Mouse (Mus musculus) embryonic facial prominence, embryonic 15.5 days (tissue): ENCODE results near the gene Hmga1b. TPM values are rescaled to one million over a fixed set of nuclear protein-coding genes. Genes with fewer than 3 reads are reported as not detected.
A peak's percentile ranks its signal among the peaks of the same experiment; 100 is the strongest.
"Not testable (repeated sequence)": the region's sequence is repeated elsewhere in the genome, so short reads cannot be mapped to it uniquely, and the experiment has no call there.

ENCODE experiments used
- ATAC-seq: fragments of 200-750 bp; cut with Nextera tagmentation; 2 replicates; pipeline ENCODE4 v1.8.0; 2017; ENCODE audit warnings: low read depth, moderate TSS enrichment; ENCODE audit not compliant: insufficient number of reproducible peaks, low FRiP score, low TSS enrichment
- H3K27ac ChIP-seq: fragments of 300-500 bp; sonication (generic); replicated peaks from 2 replicates; pipeline ENCODE4 v1.5.1; 2015; ENCODE audit warnings: mild to moderate bottlenecking, inconsistent platforms
- H3K27me3 ChIP-seq: fragments of 300-500 bp; sonication (generic); 2 replicates; pipeline ENCODE4 v1.6.1; 2015; ENCODE audit warnings: inconsistent platforms
- H3K36me3 ChIP-seq: fragments of 300-500 bp; sonication (generic); 2 replicates; pipeline ENCODE4 v1.6.1; 2015; ENCODE audit warnings: mild to moderate bottlenecking, inconsistent platforms
- H3K4me1 ChIP-seq: fragments of 300-500 bp; sonication (generic); 2 replicates; pipeline ENCODE4 v1.6.1; 2015; ENCODE audit warnings: inconsistent platforms
- H3K4me2 ChIP-seq: fragments of 300-500 bp; sonication (generic); replicated peaks from 2 replicates; pipeline ENCODE4 v1.6.1; 2015; ENCODE audit warnings: mild to moderate bottlenecking, inconsistent platforms
- H3K4me3 ChIP-seq: fragments of 300-500 bp; sonication (generic); replicated peaks from 2 replicates; pipeline ENCODE4 v1.5.1; 2015; ENCODE audit warnings: mild to moderate bottlenecking, inconsistent platforms
- H3K9ac ChIP-seq: fragments of 300-500 bp; sonication (generic); 2 replicates; pipeline ENCODE4 v1.6.1; 2015; ENCODE audit warnings: inconsistent platforms
- H3K9me3 ChIP-seq: fragments of 300-500 bp; sonication (generic); replicated peaks from 2 replicates; pipeline ENCODE4 v1.6.1; 2016; ENCODE audit warnings: inconsistent platforms
- WGBS: fragments of 180-500 bp; shearing (Covaris S2); methylation state at CpG from one replicate; pipeline ENCODE4 v1.1.7; 2015; 5-methylcytosine and 5-hydroxymethylcytosine counted together
- polyA plus RNA-seq: library from polyadenylated mRNA; unstranded; fragments of >200 nt; fragmentation: Nextera tagmentation; extraction: Ambion mirVana; gene quantifications from 2 replicates; pipeline ENCODE4 v1.2.1, GENCODE M21; 2015

Gene Hmga1b
- polyA plus RNA-seq, 1 experiment from 2014 or later, result 3.8 TPM

DNA sequence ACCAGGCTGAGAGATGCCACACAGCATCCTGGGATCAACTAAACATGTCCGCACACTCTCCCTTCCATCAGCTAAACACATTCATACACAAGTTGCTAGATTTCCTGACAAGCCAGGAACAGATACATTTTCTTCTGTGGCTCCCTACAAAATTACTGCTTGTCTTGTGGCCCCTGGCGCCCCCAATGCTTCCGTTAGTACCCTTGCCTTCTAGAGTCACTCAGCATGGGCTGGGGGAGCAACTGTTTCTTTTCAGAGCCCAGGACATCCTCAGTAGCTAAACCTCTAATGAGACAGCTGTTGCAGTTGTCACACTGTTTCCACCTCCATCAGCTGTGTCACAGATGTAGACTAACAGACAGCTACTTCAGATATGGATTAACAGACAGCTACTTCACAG lies 10.2 kb downstream of the Hmga1b start:
- 80% methylated on average over 3 of the region's 3 CpGs for WGBS
- peaks cover 9% of the 10 kb centered on the region for H3K4me1 ChIP-seq

DNA sequence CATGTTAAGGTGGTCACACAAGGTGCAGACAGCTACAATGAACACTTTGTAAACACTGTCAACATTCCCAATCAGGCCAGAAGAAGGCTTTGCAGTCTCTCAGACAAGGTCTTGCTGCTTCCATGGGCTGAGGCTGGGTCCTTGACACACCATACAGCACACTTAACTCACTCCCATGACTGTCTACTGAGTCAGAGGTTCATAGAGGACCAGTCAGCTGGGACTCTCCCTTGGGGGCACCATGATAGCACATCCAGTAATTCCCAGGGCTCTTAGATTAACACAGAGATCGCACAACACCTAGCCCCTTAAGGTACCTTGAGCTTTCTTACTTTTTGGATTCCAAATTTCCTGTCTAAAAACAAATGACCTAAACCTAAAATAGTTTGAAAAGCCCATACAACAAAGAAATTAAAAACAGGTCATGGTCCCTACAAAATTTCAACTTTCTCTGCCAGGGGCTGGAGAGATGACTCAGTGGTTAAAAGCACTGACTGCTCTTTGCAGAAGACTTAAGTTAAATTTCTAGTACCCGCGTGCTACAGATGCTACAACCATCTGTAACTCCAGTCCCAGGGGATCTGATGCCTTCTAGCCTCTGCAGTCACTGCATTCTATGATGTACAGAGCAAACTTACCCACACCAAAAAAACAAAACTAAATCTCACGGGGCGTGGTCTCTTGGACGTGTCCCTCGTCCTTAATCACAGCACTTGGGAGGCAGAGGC lies 11.0 kb downstream of the Hmga1b start:
- Histone ChIP-seq H3K9me3 (no peaks in the 10 kb centered on the region), H3K4me3 (no peak overlapping the region), H3K27ac (no peak overlapping the region), H3K36me3 (no peaks in the 10 kb centered on the region), H3K27me3 (no peaks in the 10 kb centered on the region), H3K4me1 (peaks cover 9% of the 10 kb centered on the region), H3K9ac (no peak overlapping the region), H3K4me2 (no peak overlapping the region)
- 71% methylated on average over 7 of the region's 7 CpGs for WGBS
- no peak for ATAC-seq

More for the DNA sequence above, 10.2 kb downstream of the Hmga1b start:
- ATAC-seq, result no peak
- Histone ChIP-seq H3K36me3 (no peaks in the 10 kb centered on the region), H3K27ac (no peak overlapping the region), H3K4me2 (no peak overlapping the region), H3K9me3 (no peaks in the 10 kb centered on the region), H3K27me3 (no peaks in the 10 kb centered on the region), H3K9ac (no peak overlapping the region), H3K4me3 (no peak overlapping the region)

DNA sequence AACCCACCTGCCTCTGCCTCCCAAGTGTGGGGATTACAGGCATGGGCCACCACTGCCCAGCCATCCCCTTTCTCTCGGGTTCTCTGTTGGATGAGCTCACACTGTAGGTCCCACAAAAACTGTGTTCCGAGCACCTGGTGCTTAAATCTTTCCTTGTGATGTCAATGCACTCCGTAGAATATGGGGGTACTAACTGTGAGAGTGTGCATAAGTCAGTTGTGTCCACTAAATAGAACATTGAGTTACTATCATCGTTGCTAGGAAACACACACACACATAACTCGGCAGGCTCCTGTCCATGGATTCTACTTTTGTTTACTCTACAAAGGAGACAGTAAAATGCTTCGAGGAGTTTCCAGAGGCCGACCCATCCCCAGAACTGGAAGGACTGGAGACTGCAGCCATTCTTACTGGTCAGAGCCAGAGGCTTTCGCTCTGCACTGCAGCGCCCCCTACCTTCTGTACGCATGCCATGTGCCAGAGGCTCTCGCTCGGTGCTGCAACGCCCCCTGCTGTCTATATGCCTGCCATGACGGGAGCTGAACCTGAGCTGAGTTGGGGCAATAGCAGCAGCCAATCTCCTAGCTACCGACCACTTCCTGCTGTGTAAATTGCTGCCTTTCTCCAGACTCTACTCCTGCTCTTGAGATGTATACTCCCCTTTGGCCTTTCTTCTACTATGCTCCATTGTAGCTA lies 13.3 kb downstream of the Hmga1b start:
- peak; percentile 86 for ATAC-seq
- Histone ChIP-seq H3K9ac (no peak overlapping the region), H3K27me3 (no peaks in the 10 kb centered on the region), H3K36me3 (0 out of 2 replicates have a peak, but pooled peaks cover 4% of the 10 kb centered on the region), H3K4me1 (peaks cover 9% of the 10 kb centered on the region), H3K4me2 (no peak overlapping the region), H3K4me3 (no peak overlapping the region), H3K9me3 (no peaks in the 10 kb centered on the region), H3K27ac (no peak overlapping the region)
- WGBS, result 26% methylated on average over 15 of the region's 15 CpGs

DNA sequence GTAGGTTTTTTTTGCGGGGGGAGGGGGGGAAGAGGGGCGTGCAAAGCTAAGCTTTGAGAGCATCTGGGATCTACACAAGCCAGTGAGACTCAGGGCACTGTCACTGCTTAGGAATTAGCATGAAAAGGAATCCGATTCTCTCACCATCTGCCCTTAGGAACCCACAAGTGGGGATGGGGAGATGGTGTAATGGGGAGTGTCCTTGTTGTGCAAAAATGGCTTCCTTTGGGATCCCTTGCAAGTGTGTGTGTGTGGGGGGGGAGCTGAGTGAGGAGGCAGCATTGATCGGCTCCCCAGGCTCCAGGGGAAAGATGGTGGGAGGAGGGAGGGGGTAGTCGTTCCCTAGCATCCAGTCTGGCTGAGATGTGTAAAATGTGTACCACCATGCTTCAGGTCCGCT lies 14.5 kb downstream of the Hmga1b start:
- no peak overlapping the region for H3K27ac ChIP-seq
- 22% methylated on average over 6 of the region's 6 CpGs for WGBS

DNA sequence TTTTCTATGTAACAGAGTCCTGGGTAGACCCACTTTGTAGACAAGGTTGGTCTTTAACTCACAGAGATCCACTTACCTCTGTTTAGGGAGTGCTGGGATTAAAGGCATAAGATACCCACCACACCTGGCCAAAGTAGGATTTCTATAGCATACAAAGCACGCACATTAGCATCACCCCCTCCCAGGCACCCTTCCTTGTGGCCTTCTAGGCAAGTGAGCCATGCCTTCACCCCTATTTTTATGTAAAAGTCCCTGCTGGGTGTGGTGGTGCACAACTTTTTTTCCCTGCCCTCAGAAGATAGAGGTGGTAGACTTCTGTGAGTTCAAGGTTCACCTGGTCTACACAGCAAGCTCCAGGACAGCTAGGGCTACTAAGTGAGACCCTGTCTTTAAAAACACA lies 17.3 kb downstream of the Hmga1b start:
- peaks cover 21% of the 10 kb centered on the region for H3K4me1 ChIP-seq
- H3K9me3 ChIP-seq, result no peaks in the 10 kb centered on the region
- ATAC-seq, result no peak
- H3K27ac ChIP-seq, result no peak overlapping the region
- H3K27me3 ChIP-seq, result no peaks in the 10 kb centered on the region
- 88% methylated on average over 1 of the region's 1 CpGs for WGBS
- no peak overlapping the region for H3K9ac ChIP-seq
- H3K36me3 ChIP-seq, result peaks cover 9% of the 10 kb centered on the region; the same call in 1 of the 2 replicates
- no peak overlapping the region for H3K4me2 ChIP-seq
- H3K4me3 ChIP-seq, result no peak overlapping the region

More for the DNA sequence above, 14.5 kb downstream of the Hmga1b start:
- no peak overlapping the region for H3K4me3 ChIP-seq
- no peaks in the 10 kb centered on the region for H3K9me3 ChIP-seq
- H3K36me3 ChIP-seq, result peaks cover 9% of the 10 kb centered on the region; the same call in 1 of the 2 replicates
- peaks cover 9% of the 10 kb centered on the region for H3K4me1 ChIP-seq
- no peaks in the 10 kb centered on the region for H3K27me3 ChIP-seq
- no peak overlapping the region for H3K9ac ChIP-seq
- no peak overlapping the region for H3K4me2 ChIP-seq
- no peak for ATAC-seq

DNA sequence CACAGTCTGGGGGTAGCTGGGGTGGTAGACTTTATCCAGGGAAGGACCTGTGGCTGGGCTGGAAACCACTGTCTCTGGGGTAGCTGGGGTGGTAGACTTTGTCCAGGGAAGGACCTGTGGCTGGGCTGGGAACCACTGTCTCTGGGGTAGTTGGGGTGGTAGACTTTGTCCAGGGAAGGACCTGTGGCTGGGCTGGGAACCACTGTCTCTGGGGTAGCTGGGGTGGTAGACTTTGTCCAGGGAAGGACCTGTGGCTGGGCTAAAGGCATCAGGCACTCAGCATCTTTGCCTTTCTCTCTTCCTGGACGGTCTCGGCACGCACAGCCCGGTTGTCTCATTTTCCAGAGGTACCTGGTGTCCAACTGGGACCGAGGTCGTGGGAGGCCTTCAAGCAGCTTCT lies 18.8 kb downstream of the Hmga1b start:
- Histone ChIP-seq H3K36me3 (peaks cover 13% of the 10 kb centered on the region), H3K4me1 (peaks cover 24% of the 10 kb centered on the region)
- not testable (repeated sequence) for H3K9ac ChIP-seq, ATAC-seq, H3K9me3 ChIP-seq, H3K27me3 ChIP-seq, H3K27ac ChIP-seq, H3K4me2 ChIP-seq, H3K4me3 ChIP-seq
- WGBS, result 94% methylated on average over 6 of the region's 6 CpGs

DNA sequence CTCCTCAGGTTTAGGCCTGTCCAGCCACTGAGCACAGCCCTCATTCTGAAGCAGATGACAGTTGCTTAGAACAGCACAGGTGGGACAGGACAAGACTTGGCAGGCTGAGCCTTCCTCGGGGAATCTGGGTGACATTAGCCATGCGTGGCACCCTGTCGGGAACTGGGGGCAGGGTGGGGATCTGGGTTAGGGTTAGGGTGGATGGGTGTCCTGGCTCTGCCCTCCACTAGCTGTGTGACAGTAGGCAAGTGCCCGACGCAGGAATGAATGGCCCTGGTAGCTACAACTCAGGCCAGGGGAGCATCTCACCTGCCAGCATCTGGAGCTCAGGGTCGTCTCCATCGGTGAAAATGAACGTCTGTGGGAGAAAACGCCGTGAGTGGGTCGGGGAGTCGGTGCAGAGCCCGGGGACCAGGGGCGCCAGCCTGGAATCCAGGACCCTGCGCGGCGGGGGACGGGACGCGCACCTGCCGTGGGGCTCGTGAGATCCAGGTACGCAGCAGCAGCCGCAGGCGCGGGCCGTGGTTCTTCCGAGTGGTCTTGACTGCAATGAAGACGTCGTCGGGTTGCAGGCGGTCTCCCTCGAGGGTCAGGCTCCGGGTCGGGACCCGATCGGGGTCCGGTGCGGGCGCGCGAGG lies 21.0 kb downstream of the Hmga1b start:
- Histone ChIP-seq H3K27ac (peak overlapping the region; percentile 83), H3K4me1 (peaks cover 22% of the 10 kb centered on the region), H3K9ac (peak overlapping the region; percentile 86), H3K4me2 (peak overlapping the region; percentile 85), H3K9me3 (no peaks in the 10 kb centered on the region), H3K36me3 (peaks cover 34% of the 10 kb centered on the region), H3K27me3 (no peaks in the 10 kb centered on the region), H3K4me3 (peak overlapping the region; percentile 94)
- ATAC-seq, result no peak
- 2% methylated on average over 42 of the region's 42 CpGs for WGBS

DNA sequence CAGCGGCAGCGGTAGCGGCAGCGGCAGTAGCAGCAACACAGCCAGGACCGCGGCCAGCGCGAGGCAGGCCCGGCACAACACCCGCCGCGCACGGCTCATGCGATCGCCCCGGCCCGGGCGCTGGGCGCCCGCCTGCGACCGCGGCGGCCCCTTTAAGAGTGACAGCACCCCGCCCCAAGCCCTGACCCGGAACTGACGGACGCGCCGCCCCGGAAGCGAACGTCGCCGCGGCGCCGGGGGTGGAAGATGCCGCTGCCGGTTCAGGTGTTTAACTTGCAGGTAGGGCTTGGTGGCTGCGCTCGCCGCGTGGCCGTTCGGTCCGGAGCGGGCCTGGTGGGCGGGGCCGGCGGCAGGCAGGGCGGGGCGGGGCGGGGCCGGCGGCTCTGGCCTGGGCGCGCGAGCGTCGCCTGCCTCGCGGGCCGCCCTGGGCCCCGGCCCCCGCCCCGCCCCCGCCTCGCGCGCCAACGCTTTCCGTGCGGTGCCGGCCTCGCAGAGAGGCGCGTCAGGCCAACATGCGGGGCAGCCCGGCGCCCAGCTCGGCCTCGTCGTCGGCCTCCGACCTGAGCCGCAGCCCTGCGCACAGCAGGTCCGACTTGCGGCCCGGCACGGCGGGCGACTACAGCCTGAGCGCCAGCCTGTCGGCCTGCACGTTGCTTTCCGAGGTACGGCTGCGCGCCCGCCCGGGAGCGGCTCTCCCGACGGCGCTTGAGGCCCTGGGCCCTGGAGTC lies 21.6 kb downstream of the Hmga1b start, which contains the start of the genes Rfng and Gps1:
TSS of gene Rfng (minus strand) at position 144 of the 728 bp plus-strand sequence.
TSS of gene Gps1 (plus strand) at position 209 of the 728 bp plus-strand sequence.
- under 1% methylated on average over 71 of the region's 107 CpGs for WGBS
- ATAC-seq, result peak; percentile 83
- H3K4me3 ChIP-seq, result peak within 1 kb of the TSS; percentile 94
- peaks cover 38% of the 10 kb centered on the region for H3K36me3 ChIP-seq
- H3K27me3 ChIP-seq, result no peaks in the 10 kb centered on the region
- H3K9ac ChIP-seq, result peak within 1 kb of the TSS; percentile 86
- H3K4me2 ChIP-seq, result peak within 1 kb of the TSS; percentile 85
- H3K4me1 ChIP-seq, result peaks cover 22% of the 10 kb centered on the region
- H3K9me3 ChIP-seq, result no peaks in the 10 kb centered on the region
- peak within 1 kb of the TSS; percentile 83 for H3K27ac ChIP-seq

DNA sequence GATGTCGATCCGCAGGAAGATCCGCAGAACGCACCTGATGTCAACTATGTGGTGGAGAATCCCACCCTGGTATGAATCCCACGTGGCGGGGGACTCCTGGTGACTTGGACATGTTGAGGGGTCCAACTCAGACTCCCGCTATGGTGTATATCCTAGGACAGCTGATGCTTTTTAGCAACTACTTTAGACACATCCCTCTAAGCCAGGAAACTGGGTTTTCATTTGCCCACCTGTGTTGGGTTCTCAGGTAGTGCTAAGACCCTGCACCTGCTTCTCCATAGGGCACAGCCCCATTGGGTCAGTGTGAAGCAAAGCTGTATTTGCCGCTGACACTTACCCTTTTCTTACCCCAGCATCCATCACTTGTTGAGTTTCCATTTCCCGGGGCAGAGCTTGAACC lies 22.6 kb downstream of the Hmga1b start:
- peak overlapping the region; percentile 94 for H3K4me3 ChIP-seq
- H3K36me3 ChIP-seq, result peaks cover 47% of the 10 kb centered on the region
- peaks cover 22% of the 10 kb centered on the region for H3K4me1 ChIP-seq
- H3K4me2 ChIP-seq, result peak overlapping the region; percentile 85
- peak overlapping the region; percentile 86 for H3K9ac ChIP-seq
- no peak overlapping the region for H3K27ac ChIP-seq
- WGBS, result 30% methylated on average over 9 of the region's 9 CpGs
- no peaks in the 10 kb centered on the region for H3K9me3 ChIP-seq
- ATAC-seq, result no peak
- no peaks in the 10 kb centered on the region for H3K27me3 ChIP-seq

DNA sequence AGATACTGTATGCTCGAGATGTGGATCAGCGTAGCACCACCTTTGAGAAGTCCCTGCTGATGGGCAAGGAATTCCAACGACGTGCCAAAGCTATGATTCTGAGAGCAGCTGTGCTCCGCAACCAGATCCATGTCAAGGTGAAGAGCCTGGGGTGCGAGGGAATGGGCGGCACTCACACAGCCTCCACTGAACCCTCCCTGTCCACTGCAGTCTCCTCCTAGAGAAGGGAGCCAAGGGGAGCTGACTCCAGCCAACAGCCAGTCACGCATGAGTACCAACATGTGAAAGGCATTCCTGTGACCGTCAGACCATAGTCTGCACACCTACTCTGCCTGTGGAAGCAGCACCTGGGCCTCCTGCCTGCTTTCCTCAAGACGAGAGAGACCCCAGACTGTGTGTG lies 25.9 kb downstream of the Hmga1b start:
- ATAC-seq, result not testable (repeated sequence)
- peaks cover 71% of the 10 kb centered on the region for H3K36me3 ChIP-seq

DNA sequence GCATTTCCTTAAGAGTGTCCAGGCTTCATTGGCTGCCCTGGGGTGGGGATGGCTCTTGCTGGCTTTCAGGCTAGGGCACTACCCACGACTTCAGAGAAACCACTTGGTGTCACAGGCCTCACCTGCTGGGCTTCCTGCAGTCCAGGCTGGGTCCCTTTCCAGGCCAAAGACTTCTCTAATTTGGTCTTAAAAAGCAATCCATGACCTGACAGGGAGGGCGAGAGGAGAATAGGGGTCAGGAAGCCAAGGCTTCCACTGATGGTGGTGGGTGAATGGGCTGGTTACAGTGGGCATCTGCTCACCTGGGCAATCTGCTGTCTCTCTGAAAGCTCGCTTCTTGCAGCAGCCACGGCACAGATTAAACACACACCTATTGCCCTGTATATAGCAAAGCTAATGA lies 26.8 kb downstream of the Hmga1b start:
- WGBS, result 79% methylated on average over 4 of the region's 4 CpGs
- H3K36me3 ChIP-seq, result peaks cover 80% of the 10 kb centered on the region
- no peak overlapping the region for H3K27ac ChIP-seq
- no peaks in the 10 kb centered on the region for H3K27me3 ChIP-seq
- no peak overlapping the region for H3K4me3 ChIP-seq
- no peak overlapping the region for H3K4me2 ChIP-seq
- H3K9ac ChIP-seq, result no peak overlapping the region
- no peaks in the 10 kb centered on the region for H3K9me3 ChIP-seq
- no peak for ATAC-seq
- peaks cover 15% of the 10 kb centered on the region for H3K4me1 ChIP-seq

More for the DNA sequence above, 25.9 kb downstream of the Hmga1b start:
- H3K27ac ChIP-seq, H3K4me2 ChIP-seq, H3K9me3 ChIP-seq, H3K27me3 ChIP-seq, H3K4me3 ChIP-seq, H3K9ac ChIP-seq: not testable (repeated sequence)
- WGBS, result 82% methylated on average over 9 of the region's 10 CpGs
- peaks cover 14% of the 10 kb centered on the region for H3K4me1 ChIP-seq
